Mouse (Mus musculus) embryo, embryonic 10 days (tissue): Measurements from ENCODE around the gene Leng8.
"Not testable (repeated sequence)": the region's sequence is repeated elsewhere in the genome, so short reads cannot be mapped to it uniquely, and the experiment has no call there.

Source experiments
- DNase-seq: peaks from one replicate; pipeline ENCODE4 v3.0.0-alpha.2; 2015; ENCODE audit warnings: low spot score

Leng8 gene

DNA sequence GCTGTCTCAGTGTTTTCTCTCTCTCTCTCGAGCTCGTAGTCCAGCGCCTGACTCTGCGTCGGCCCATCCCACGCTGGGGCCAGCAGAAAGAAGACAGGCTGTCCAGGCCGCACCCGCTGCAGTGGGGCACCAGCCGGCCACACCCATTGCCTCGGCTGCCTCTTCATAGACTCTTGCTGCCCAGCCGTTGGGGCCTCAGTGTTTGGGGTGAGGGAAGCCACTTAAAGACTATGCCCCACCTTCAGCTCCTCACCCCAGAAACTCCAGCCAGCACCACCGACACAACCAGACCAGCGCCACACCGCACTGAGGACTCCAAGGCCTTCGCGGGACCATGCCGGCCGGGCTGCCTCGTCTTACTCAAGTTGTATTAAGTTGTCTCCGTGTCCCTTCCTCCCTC lies 10.5 kb downstream of the Leng8 start:
- no peak for DNase-seq

DNA sequence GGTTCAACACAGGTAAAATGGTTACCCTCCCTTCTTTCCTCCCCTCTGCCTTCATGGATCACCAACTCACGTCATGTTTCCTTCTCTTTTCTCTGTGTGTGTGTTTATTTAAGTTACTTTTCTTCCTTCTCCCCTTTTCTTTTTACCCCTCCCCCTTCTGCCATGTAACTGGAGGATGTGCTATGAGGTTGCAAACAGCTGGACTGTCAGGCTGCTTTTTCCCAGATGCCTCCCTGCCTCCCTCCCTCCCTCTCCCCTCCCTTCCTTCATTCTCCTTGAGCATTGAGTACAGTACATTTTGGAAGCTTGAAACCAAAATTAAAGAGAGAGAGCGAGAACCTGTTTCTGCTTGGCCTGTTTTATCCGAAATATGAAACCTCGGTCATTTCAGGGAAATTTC lies 11.0 kb downstream of the Leng8 start:
- no peak for DNase-seq

DNA sequence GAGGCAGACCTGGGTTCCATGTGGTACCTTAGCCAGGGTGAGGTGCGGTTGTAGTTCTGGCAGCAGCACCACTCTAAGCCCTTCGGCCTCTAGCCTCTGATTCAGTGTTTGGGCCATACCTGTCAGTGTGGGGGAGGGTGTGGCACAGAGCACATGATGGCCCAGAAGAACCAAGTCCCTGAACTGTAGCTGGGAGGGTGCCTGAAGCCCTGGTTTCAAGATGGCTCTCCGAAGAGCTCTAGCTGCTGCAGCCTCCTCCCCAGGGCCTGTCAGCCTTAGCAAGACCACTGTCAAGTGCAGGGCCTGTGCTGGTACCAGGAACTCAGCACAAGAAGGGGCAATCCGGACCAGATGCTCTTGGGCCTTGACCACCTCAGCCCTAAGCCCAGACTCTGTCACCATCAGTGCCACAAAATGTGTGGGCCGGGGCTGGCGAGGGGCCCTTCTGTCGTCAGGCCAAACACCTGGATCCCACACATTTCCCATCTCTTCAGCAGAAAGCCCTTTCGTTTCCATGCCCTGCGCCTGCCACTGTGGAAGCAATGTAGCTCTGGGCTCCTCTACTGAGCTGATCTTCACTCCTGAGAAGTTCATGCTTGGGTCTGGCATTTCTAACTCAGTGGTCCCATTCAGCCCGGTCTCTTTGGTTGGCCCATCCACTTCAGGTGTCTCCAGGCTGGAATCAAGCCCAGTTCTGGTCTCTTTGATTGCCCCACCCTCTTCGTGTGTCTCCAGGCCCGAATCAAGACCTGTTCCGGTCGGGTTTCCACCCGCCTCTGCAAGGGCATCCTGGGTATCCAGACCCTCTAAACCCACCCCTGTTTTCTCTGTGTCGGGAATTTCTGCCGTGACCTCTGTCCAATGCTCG lies 11.7 kb downstream of the Leng8 start:
- no peak for DNase-seq

DNA sequence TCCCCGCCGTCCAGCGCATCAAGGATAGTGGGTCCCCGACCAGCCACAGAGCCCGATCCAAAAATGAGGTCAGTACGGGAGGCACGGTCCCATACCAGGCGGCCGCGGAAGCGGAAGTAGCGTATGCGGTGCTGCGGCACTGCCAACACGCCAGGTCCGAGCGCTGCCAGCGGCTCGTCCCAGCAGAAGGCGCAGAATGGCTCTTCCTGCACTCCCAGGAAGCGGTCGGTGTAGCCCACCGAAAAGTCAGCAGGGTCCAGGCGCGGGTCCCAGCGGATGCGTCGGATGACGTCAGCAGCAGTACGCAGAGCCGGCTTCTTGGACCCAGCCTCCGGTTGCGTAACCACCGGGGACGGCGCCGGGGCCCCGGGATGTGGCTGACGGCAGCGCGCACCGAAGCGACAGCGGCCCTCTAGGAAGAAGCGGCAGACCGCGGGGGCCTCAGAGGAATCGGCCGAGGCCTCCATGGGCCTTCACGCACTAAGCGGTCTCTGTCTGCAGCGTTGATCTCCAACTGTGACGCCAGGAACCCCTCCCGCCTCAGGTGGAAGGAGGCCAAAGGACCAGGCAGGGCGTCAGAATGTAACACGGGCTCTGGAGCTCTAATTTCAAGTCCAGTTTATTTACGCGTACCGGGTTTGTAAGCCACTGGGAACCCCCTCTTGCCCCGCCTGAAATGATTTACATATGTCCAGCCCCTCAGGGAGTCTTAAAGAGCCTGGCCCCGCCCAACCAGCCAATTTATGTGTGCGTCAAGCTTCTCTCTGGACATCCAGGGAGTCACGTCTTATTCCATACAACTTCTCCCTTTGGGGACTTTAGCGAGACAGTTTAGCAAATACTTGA lies 12.6 kb downstream of the Leng8 start:
- DNase-seq = peak; percentile 82

DNA sequence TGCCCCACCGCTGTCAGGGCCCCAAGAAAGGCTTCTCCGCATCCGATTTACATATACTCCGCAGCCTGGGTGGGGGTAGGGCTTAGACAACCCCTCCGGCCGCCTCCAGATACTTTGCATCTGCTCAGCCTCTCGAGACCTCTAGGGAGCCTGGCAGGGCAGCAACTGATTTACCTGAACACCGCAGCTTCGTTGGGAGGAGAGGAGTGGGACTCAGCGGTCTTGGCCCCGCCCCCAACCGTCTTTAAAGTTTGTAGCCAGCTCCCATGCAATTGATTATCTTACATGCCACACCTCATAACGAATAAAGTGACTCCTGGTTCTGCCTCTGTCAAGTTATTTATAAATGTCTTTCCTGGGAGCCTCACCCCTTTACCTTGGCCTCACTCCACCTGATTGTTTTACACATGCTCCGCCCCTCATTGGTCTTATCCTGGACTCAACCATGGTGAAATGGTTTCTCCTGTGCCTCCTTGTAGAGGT lies 13.3 kb downstream of the Leng8 start, which contains the start of gene Leng9:
TSS of gene Leng9 (minus strand) at position 316 of the 483 bp plus-strand sequence.
- DNase-seq = no peak

DNA sequence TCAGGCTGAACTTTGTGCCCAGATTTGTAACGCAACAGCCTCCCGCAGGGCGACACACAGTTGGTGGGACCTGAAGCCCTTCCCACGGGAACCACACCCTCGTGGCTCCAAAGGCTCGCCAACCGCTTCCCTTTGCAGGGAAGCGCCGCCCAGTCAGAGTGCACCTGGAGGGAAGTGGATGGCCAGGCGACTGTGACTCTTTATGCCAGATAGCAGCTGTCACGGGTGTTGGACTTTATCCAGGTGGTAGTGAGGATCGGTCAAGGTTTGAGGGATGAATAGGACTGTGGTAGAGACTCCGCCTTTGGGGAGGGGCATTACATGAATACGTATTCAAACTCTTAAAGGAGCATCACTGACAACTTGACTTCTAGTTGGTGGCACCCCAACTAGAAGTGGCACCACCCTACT lies 14.0 kb downstream of the Leng8 start:
- no peak for DNase-seq

DNA sequence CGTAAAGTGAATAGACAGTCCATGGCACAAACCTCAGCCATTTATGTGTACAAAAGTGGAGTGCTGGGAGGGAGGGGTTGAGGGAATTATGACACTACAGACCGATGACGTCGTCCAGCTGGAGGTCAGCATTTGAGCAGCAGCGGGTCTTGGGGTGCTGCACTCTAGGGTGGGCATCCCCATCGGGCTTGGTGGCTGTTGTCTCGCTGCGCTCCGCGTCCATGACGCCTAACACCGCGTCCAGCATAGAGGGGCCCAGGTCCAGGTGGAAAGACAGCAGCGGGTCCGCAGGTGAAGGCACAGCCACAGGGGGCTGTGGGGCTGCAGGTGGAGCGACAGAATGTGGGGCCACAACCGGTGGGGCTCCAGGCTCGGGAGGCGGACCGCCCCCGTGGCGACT lies 14.4 kb downstream of the Leng8 start:
- no peak for DNase-seq

DNA sequence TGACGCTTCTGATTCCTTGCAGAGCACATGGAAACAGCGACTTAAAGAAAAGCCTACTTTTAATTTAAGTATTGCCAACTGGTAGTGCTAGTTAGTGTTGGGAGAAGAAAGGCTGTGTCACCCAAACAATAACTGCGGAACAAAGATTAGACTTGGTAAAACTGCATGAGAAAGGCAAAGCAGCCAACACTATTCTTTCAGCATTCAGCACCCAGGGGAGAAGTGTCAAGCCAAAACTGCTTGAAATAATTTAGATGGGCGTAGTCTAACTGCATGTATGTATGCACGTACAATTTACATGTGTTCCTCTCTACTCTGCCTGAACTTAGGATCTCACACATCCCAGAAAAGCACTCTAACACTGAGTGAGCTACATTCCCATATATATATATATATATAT lies 17.5 kb downstream of the Leng8 start:
- no peak for DNase-seq

DNA sequence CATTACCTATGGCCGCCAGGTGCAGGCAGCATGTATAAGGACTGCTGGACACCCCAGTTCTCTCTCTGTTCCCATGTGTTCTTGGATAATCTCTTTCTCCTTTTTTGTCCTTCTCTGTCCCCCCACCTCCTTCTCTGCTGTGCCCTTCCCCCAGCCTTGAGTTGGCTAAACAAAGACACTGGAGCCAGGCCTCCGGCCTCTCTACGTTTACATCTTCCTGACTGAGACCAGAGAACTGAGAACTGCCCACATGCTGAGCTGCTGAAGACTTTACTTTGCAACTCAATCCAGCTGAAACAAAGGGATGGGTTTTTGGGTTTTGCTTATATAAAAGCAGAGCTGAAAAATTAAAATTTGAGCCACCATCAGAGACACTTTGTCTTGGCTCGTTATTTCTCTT lies 18.1 kb downstream of the Leng8 start:
- DNase-seq = no peak

DNA sequence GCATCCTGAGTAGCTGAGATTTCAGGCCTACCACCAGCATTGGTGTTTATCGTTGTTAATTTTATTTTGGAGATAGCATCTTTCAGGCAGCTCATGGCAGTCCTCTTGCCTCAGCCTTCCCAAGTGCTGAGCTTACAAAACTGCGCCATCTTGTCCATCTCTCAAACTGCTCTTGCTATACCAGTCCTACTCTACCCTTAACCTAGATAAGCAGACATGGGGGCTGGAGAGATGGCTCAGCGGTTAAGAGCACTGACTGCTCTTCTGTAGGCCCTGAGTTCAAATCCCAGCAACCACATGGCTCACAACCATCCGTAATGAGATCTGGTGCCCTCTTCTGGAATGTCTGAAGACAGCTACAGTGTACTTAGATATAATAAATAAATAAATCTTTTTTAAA lies 24.8 kb downstream of the Leng8 start:
- DNase-seq = not testable (repeated sequence)

DNA sequence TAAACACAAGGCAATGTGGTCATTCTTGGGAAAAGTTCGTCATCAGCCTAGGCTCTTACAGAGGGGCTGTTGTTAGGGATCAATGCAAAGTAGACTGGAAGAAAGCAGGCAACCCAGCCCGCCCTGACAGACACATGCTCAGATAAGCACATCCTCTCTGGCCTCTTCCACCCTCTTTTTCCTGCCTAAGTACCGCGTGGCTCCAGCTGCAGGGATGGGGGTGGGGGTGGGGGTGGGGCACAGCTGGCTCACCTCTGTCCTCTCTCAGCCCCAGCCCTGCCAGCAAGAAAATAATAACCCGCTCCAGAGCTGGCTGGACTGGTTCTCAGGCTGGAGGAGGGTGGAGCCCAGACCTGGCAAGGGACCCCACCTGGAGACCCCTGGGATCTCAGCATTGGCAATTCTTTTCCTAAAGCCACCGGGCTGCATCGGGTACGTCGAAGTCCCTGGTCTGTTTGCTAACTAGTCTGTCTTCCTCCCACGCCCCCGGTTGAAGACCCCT lies 26.8 kb downstream of the Leng8 start:
- DNase-seq = peak; percentile 52

DNA sequence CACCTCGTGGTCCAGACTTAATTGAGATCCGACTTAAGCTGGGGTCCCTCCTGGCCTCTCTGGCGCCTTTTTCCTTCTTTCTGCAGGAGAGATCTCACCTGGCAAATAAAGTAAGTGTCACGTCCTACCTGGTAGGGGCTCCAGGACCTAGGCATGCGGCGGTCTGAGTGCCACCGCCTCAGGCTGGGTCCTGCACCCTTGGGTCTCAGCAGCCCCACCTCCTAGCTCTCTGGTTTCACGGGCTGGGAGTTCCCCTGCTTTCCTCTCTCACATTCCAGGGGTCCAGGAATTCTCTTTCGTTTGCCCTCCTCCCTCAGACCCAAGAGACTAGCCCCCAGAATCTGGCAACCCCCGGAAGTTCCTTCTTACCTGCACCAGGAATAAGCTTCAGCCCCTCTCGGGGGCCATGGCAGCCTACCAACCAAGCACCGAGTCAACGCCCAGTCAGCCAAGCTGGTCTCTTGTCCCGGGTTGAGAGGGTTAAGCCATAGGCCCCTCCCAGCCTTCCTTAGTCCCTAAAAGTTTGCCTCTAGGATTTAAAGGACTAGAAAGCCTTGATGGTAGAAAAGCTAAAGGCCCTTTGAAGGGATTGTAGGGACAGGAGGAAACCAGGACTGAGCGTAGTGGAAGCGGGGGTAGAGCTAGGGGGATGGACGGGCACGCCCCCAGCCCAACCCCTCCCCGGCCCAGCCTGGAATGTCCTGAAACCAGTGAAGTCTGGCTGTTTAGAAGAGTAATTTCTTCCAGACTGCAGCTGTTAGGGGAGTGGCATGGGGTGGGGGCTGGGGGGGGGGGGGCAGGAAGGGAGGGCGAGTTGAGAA lies 27.5 kb downstream of the Leng8 start, which contains the start of gene Cdc42ep5:
TSS of gene Cdc42ep5 (minus strand) at position 771 of the 821 bp plus-strand sequence.
- DNase-seq = peak; percentile 69

DNA sequence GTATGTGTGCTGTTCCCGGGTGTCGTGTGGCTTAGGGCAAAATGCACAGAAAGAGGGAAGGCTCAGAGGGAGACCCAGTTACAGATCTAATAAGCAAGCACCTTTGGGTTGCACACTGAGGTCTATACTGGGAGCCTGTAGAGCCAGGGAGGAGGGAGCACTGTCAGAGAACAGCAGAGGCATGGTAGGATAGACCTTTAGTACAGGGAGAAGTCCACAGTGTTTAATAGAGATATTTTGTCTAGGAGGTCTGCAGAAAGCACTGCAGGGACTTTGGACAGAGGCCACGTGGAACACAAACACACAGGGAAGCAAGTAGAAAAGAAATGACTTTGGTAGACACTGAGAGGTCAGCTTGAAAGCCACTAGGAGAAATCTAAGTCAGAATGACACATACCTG lies 28.4 kb downstream of the Leng8 start:
- DNase-seq = no peak

DNA sequence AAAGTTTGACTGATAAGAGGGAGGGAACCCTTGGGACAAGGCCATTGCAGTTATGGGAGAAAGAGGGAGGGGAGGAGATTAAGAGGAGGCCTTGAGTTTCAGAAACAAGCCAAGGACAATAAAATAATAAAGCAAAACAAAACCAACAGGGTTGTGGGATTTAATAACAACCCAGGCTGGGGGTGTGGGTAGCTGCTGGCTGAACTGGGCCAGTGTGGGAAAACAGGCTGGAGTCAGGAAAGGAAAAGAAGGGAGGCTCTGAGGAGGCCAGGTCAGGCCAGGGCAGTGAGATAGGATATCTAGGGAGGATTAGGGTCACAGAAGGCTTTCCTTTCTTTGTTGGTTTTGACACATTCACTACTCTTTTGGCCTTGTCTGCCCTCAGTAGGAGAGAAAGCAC lies 30.3 kb downstream of the Leng8 start:
- no peak for DNase-seq

DNA sequence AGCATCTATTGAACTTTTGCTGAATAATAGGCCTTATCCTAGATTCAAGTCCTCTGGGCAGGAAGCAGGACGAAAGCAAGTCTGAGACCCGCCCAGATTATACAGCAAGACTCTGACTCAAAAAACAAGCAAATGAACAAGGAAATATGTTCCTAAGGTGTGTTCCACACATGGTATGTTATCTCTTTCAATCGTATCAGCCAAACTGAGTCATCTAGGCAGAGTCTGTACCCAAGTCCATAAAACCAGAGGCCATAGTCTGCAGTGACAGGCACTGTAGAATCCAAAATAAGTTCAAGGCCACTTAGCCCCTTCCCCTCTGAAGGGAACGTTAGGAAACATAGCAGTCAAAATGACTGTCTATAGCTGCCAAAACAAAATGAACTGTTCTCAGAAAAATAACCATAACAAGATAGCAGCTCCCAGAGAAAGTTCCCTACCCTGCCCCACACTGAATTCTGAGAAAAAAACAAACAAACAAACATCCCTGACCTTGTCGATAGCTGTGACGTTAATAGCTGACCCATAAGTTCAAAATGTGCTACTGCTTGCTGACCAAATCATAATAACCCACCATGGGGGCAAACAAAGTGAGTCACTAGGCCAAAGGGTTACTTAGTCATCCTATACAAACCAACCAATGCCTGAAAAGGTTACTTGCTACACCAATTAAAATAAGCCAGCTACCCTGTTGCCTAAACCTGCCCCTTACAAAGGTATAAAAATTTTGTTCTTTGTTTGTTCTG lies 33.5 kb downstream of the Leng8 start:
- no peak for DNase-seq

DNA sequence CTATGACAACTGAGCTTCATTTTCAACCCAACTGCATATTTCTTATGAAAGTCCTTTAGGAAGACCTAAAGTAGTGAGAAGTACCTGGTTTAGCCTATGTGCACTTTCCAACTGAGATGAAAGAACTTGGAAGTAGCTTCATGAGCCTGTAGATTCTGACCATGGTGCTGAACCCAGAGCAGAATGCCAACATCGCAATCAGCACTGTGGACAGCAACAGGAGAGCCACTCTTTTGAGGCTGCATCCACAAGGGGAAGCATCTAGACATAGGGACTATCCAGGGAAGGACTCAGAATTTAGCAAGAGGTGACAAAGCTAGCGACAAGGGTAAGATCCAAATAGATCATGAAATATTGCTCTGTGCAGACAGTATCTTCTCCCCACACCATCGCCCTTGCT lies 41.6 kb downstream of the Leng8 start:
- peak; percentile 69 for DNase-seq
